Mouse (Mus musculus) retina, adult 2 months (tissue): Measurements from ENCODE around the gene Iqcj.

Experiments
- DNase-seq: peaks from one replicate; pipeline ENCODE4 v3.0.0-alpha.2; 2012; ENCODE audit warnings: low read depth, low spot score

Iqcj gene

GRCm38 (mm10) chr3:67954459-67955065 lies 62.5 kb downstream of the Iqcj start:
- DNase-seq, result no peak

- no peak for DNase-seq
Measured at GRCm38 (mm10) chr3:67959672-67960071, 67.7 kb downstream of the Iqcj start.

- DNase-seq, result no peak
Measured at GRCm38 (mm10) chr3:67960133-67960532, 68.1 kb downstream of the Iqcj start.

- DNase-seq, result no peak
Measured at GRCm38 (mm10) chr3:67960727-67961126, 68.7 kb downstream of the Iqcj start.

- DNase-seq, result no peak
Measured at GRCm38 (mm10) chr3:67961934-67962639, 70.1 kb downstream of the Iqcj start.

GRCm38 (mm10) chr3:67974340-67974998 lies 82.4 kb downstream of the Iqcj start:
- no peak for DNase-seq

GRCm38 (mm10) chr3:67980006-67980405 lies 88.0 kb downstream of the Iqcj start:
- DNase-seq, result no peak

GRCm38 (mm10) chr3:67983329-67983728 lies 91.3 kb downstream of the Iqcj start:
- DNase-seq, result no peak

- no peak for DNase-seq
Measured at GRCm38 (mm10) chr3:68002415-68002814, 110.4 kb downstream of the Iqcj start.

GRCm38 (mm10) chr3:68012342-68012741 lies 120.3 kb downstream of the Iqcj start:
- no peak for DNase-seq

GRCm38 (mm10) chr3:68015786-68016185 lies 123.8 kb downstream of the Iqcj start:
- no peak for DNase-seq

- no peak for DNase-seq
Measured at GRCm38 (mm10) chr3:68019401-68019800, 127.4 kb downstream of the Iqcj start.

- no peak for DNase-seq
Measured at GRCm38 (mm10) chr3:68036097-68036496, 144.1 kb downstream of the Iqcj start.

- no peak for DNase-seq
Measured at GRCm38 (mm10) chr3:68042951-68043350, 150.9 kb downstream of the Iqcj start.

- no peak for DNase-seq
Measured at GRCm38 (mm10) chr3:68045475-68046416, 153.7 kb downstream of the Iqcj start.

GRCm38 (mm10) chr3:68053538-68053937 lies 161.5 kb downstream of the Iqcj start:
- DNase-seq, result no peak

GRCm38 (mm10) chr3:68055071-68055470 lies 163.1 kb downstream of the Iqcj start:
- no peak for DNase-seq

- peak; percentile 48 for DNase-seq
Measured at GRCm38 (mm10) chr3:68056373-68057275, 164.6 kb downstream of the Iqcj start.

- DNase-seq, result no peak
Measured at GRCm38 (mm10) chr3:68059162-68059800, 167.3 kb downstream of the Iqcj start.

- no peak for DNase-seq
Measured at GRCm38 (mm10) chr3:68064731-68065130, 172.7 kb downstream of the Iqcj start, which contains the start of gene Schip1. TSS of gene Schip1 (plus strand) at chr3:68064802.
